Mouse (Mus musculus) MEL (cell line): ENCODE results near the gene Thoc7. TPM values are rescaled to one million over a fixed set of nuclear protein-coding genes. Genes with fewer than 3 reads are reported as not detected.

Experiments
- DNase-seq: peaks from one replicate; pipeline ENCODE4 v3.0.0; 2011; ENCODE audit warnings: low read depth, low spot score
- H3K27ac ChIP-seq: 2 replicates; pipeline ENCODE4 v1.5.1; 2012; ENCODE audit warnings: low read depth, mild to moderate bottlenecking, control low read depth, low read length, moderate library complexity; ENCODE audit not compliant: control insufficient read depth
- H3K27me3 ChIP-seq, 2 experiments: fragments of 150-350 bp in 1 of 2; sonication (generic) in 1 of 2; 2 replicates each; pipeline ENCODE4 v1.6.1; 2012; ENCODE audit warnings: low read length in 2 of 2, mild to moderate bottlenecking in 2 of 2, improper control_type of control experiment in 1 of 2, moderate library complexity in 1 of 2; ENCODE audit not compliant: insufficient read depth in 2 of 2, control insufficient read depth in 1 of 2
- H3K36me3 ChIP-seq, 2 experiments: 2 replicates each; pipeline ENCODE4 v1.6.1; 2012 to 2014; ENCODE audit warnings: low read length in 2 of 2, improper control_type of control experiment in 1 of 2, inconsistent platforms in 1 of 2, mild to moderate bottlenecking in 1 of 2; ENCODE audit not compliant: insufficient read depth in 2 of 2, control insufficient read depth in 1 of 2
- H3K4me1 ChIP-seq, 2 experiments: fragments of 150-350 bp in 1 of 2; sonication (generic) in 1 of 2; 2 replicates each; pipeline ENCODE4 v1.6.1; 2012; ENCODE audit warnings: low read length in 2 of 2, improper control_type of control experiment in 1 of 2, mild to moderate bottlenecking in 1 of 2; ENCODE audit not compliant: insufficient read depth in 2 of 2, control insufficient read depth in 1 of 2
- H3K4me3 ChIP-seq, 2 experiments: fragments of 150-350 bp in 1 of 2; sonication (generic) in 1 of 2; 2 replicates each; pipeline ENCODE4 v1.5.1; 2012; ENCODE audit warnings: low read depth in 2 of 2, low read length in 2 of 2, mild to moderate bottlenecking in 2 of 2, moderate library complexity in 2 of 2, control low read depth in 1 of 2, improper control_type of control experiment in 1 of 2; ENCODE audit not compliant: control insufficient read depth in 1 of 2, insufficient read depth in 1 of 2
- H3K79me2 ChIP-seq: 2 replicates; pipeline ENCODE4 v1.6.1; 2012; ENCODE audit warnings: mild to moderate bottlenecking, low read length, moderate library complexity; ENCODE audit not compliant: control insufficient read depth, poor library complexity, insufficient read depth
- H3K9ac ChIP-seq: 2 replicates; pipeline ENCODE4 v1.6.1; 2012; ENCODE audit warnings: low read depth, mild to moderate bottlenecking, control low read depth, low read length, moderate library complexity; ENCODE audit not compliant: control insufficient read depth, poor library complexity, severe bottlenecking
- H3K9me3 ChIP-seq: fragments of 150-350 bp; sonication (generic); replicated peaks from 2 replicates; pipeline ENCODE4 v1.6.1; 2012; ENCODE audit warnings: mild to moderate bottlenecking, low read length, improper control_type of control experiment, moderate library complexity; ENCODE audit not compliant: insufficient read depth
- CHD1 ChIP-seq: IDR thresholded peaks from 2 replicates; pipeline ENCODE4 v1.6.1; 2012; ENCODE audit warnings: low read depth, mild to moderate bottlenecking, inconsistent platforms, low read length, improper control_type of control experiment
- CTCF ChIP-seq, 3 experiments: IDR thresholded peaks in 2 of 3; conservative IDR thresholded peaks in 1 of 3; 2 replicates each; pipeline ENCODE4 v1.5.1; 2011 to 2012; ENCODE audit warnings: low read length in 3 of 3, low read depth in 2 of 3, mild to moderate bottlenecking in 2 of 3, improper control_type of control experiment in 1 of 3, inconsistent platforms in 1 of 3, mixed read lengths in 1 of 3, moderate library complexity in 1 of 3; ENCODE audit not compliant: control insufficient read depth in 1 of 3, insufficient read depth in 1 of 3, poor library complexity in 1 of 3, severe bottlenecking in 1 of 3
- ETS1 ChIP-seq: IDR thresholded peaks from 2 replicates; pipeline ENCODE4 v1.6.1; 2012; ENCODE audit warnings: low read depth, mild to moderate bottlenecking, inconsistent platforms, low read length, improper control_type of control experiment, moderate library complexity
- MYB ChIP-seq: IDR thresholded peaks from 2 replicates; pipeline ENCODE4 v1.6.1; 2011; ENCODE audit warnings: mild to moderate bottlenecking, low read depth, low read length, improper control_type of control experiment
- NRF1 ChIP-seq: IDR thresholded peaks from 2 replicates; pipeline ENCODE4 v1.6.1; 2014; ENCODE audit warnings: low read depth, mild to moderate bottlenecking, inconsistent platforms, low read length, improper control_type of control experiment, moderate library complexity; ENCODE audit not compliant: poor library complexity, insufficient read depth, severe bottlenecking
- POLR2A ChIP-seq, 2 experiments: IDR thresholded peaks; 2 replicates each; pipeline ENCODE4 v1.6.1; 2011 to 2012; ENCODE audit warnings: low read length in 2 of 2, mild to moderate bottlenecking in 2 of 2, control low read depth in 1 of 2, improper control_type of control experiment in 1 of 2, low read depth in 1 of 2, moderate library complexity in 1 of 2; ENCODE audit not compliant: control insufficient read depth in 1 of 2, insufficient read depth in 1 of 2, poor library complexity in 1 of 2
- POLR2AphosphoS5 ChIP-seq: IDR thresholded peaks from 2 replicates; pipeline ENCODE4 v1.6.1; 2012; ENCODE audit warnings: low read depth, borderline replicate concordance, mild to moderate bottlenecking, inconsistent platforms, low read length, moderate library complexity, mixed read lengths
- RAD21 ChIP-seq: IDR thresholded peaks from 2 replicates; pipeline ENCODE4 v1.6.1; 2011; ENCODE audit warnings: mild to moderate bottlenecking, low read depth, low read length, improper control_type of control experiment
- RCOR1 ChIP-seq: IDR thresholded peaks from 2 replicates; pipeline ENCODE4 v1.6.1; 2012; ENCODE audit warnings: low read depth, mild to moderate bottlenecking, inconsistent platforms, low read length, improper control_type of control experiment
- SMC3 ChIP-seq: IDR thresholded peaks from 2 replicates; pipeline ENCODE4 v1.6.1; 2011; ENCODE audit warnings: low read depth, low read length, improper control_type of control experiment
- USF2 ChIP-seq, 2 experiments: IDR thresholded peaks; 2 replicates each; pipeline ENCODE4 v1.6.1; 2011 to 2012; ENCODE audit warnings: improper control_type of control experiment in 2 of 2, low read length in 2 of 2, borderline replicate concordance in 1 of 2, inconsistent platforms in 1 of 2, low read depth in 1 of 2, mild to moderate bottlenecking in 1 of 2; ENCODE audit not compliant: insufficient read depth in 1 of 2
- polyA plus RNA-seq, 2 experiments: library from polyadenylated mRNA; stranded (reverse) in 1 of 2; unstranded in 1 of 2; fragments of >175 nt in 1 of 2; fragments of >200 nt in 1 of 2; gene quantifications; 2 replicates each; pipeline versions ENCODE4 v1.2.1 to v1.2.4; 2012; ENCODE audit warnings: low replicate concordance in 2 of 2, low read depth in 1 of 2; ENCODE audit not compliant: insufficient read length in 2 of 2, insufficient read depth in 1 of 2, missing spikeins in 1 of 2
- total RNA-seq: library from RNA; depleted of rRNA; stranded (reverse); fragments of 300-350 nt; gene quantifications from 2 replicates; pipeline ENCODE4 v1.2.3, GENCODE M21; 2012

The Thoc7 gene
- total and polyA plus RNA-seq, 3 experiments = 85.8 to 121 TPM; not detected in 1

- no peak for TF ChIP-seq CHD1
- TF ChIP-seq POLR2A (IDR thresholded peaks at IDR 0.05; ENCODE audit: control insufficient read depth in 1 of 2, insufficient read depth in 1 of 2, low read depth in 1 of 2, low read length in 2 of 2, poor library complexity in 1 of 2) = no peak
- 0 out of 2 replicates have a peak, but pooled peaks have one; percentile 24 for TF ChIP-seq ETS1
- TF ChIP-seq RAD21 = no peak
- TF ChIP-seq POLR2AphosphoS5 = no peak
These were observed 48.1 kb upstream of the Thoc7 start (continued) for GRCm38 (mm10) chr14:14009712-14010111.

GRCm38 (mm10) chr14:14002771-14003170, 41.1 kb upstream of the Thoc7 start:
- no peaks in the 10 kb centered on the region for H3K27me3 ChIP-seq
- no peaks in the 10 kb centered on the region for H3K79me2 ChIP-seq
- H3K9me3 ChIP-seq = no peaks in the 10 kb centered on the region
- H3K27ac ChIP-seq = no peak overlapping the region
- peaks cover 0 to 5% of the 10 kb centered on the region in 2 experiments; a peak in 2 of 4 replicates for H3K4me1 ChIP-seq
- peaks cover 0 to 2% of the 10 kb centered on the region in 2 experiments; a peak in 2 of 4 replicates for H3K36me3 ChIP-seq
- no peak overlapping the region for H3K4me3 ChIP-seq
- no peak for TF ChIP-seq CTCF (IDR thresholded peaks at IDR 0.05 in 2 of 3, conservative IDR thresholded peaks at IDR 0.05 in 1 of 3; ENCODE audit: control insufficient read depth in 1 of 3, insufficient read depth in 1 of 3, low read depth in 2 of 3, low read length in 3 of 3, poor library complexity in 1 of 3, severe bottlenecking in 1 of 3)
- TF ChIP-seq RCOR1 = no peak
- no peak for TF ChIP-seq NRF1
- no peak for TF ChIP-seq USF2 (IDR thresholded peaks at IDR 0.05; ENCODE audit: borderline replicate concordance in 1 of 2, insufficient read depth in 1 of 2, low read depth in 1 of 2, low read length in 2 of 2)
- no peak overlapping the region for H3K9ac ChIP-seq
- DNase-seq = peak; percentile 45

GRCm38 (mm10) chr14:13995206-13996097, 33.8 kb upstream of the Thoc7 start:
- Histone ChIP-seq H3K4me3 (no peak overlapping the region), H3K27me3 (no peaks in the 10 kb centered on the region), H3K36me3 (peaks cover 0 to 7% of the 10 kb centered on the region in 2 experiments; a peak in 2 of 4 replicates), H3K4me1 (peaks cover 5 to 11% of the 10 kb centered on the region in 2 experiments; a peak in 3 of 4 replicates), H3K9ac (no peak overlapping the region), H3K79me2 (no peaks in the 10 kb centered on the region), H3K9me3 (no peaks in the 10 kb centered on the region), H3K27ac (no peak overlapping the region)
- TF ChIP-seq MYB (no peak), SMC3 (peak; percentile 28; the same call in 1 of the 2 replicates), CTCF (IDR thresholded peaks at IDR 0.05 in 2 of 3, conservative IDR thresholded peaks at IDR 0.05 in 1 of 3; ENCODE audit: control insufficient read depth in 1 of 3, insufficient read depth in 1 of 3, low read depth in 2 of 3, low read length in 3 of 3, poor library complexity in 1 of 3, severe bottlenecking in 1 of 3) (peak in 1 of 3 experiments; percentile 42; a peak in 3 of 6 replicates), RAD21 (peak; percentile 52)
- peak; percentile 41 for DNase-seq
